Mouse (Mus musculus) ES-Bruce4 (cell line): ENCODE data around the gene Scfd2. TPM values are rescaled to one million over a fixed set of nuclear protein-coding genes. Genes with fewer than 3 reads are reported as not detected.

Experiments used
- H3K27ac ChIP-seq: 2 replicates; pipeline ENCODE4 v1.5.1; 2012; ENCODE audit warnings: low read length, inconsistent platforms; ENCODE audit not compliant: insufficient read depth
- H3K27me3 ChIP-seq: 2 replicates; pipeline ENCODE4 v1.6.1; 2012; ENCODE audit warnings: mild to moderate bottlenecking, low read length, inconsistent platforms; ENCODE audit not compliant: control insufficient read depth, poor library complexity, insufficient read depth, severe bottlenecking
- H3K36me3 ChIP-seq: 2 replicates; pipeline ENCODE4 v1.6.1; 2012; ENCODE audit warnings: inconsistent platforms, mild to moderate bottlenecking, low read length, moderate library complexity; ENCODE audit not compliant: control insufficient read depth, poor library complexity, insufficient read depth, severe bottlenecking
- H3K4me1 ChIP-seq: one replicate; pipeline ENCODE4 v1.8.1; 2011; ENCODE audit warnings: low read length; ENCODE audit not compliant: control insufficient read depth, insufficient read depth
- H3K4me3 ChIP-seq: 2 replicates; pipeline ENCODE4 v1.5.1; 2011; ENCODE audit warnings: low read depth, mild to moderate bottlenecking, low read length
- H3K9ac ChIP-seq: 2 replicates; pipeline ENCODE4 v1.6.1; 2012; ENCODE audit warnings: low read depth, mild to moderate bottlenecking, inconsistent platforms; ENCODE audit not compliant: poor library complexity, severe bottlenecking
- H3K9me3 ChIP-seq: replicated peaks from 2 replicates; pipeline ENCODE4 v1.6.1; 2012; ENCODE audit warnings: mild to moderate bottlenecking, low read length, inconsistent platforms; ENCODE audit not compliant: control insufficient read depth, poor library complexity, insufficient read depth, severe bottlenecking
- CTCF ChIP-seq: IDR thresholded peaks from one replicate; pipeline ENCODE4 v1.8.1; 2011; ENCODE audit warnings: low read depth, low read length
- EP300 ChIP-seq: IDR thresholded peaks from 2 replicates; pipeline ENCODE4 v1.6.1; 2011; ENCODE audit warnings: low read depth, low read length; ENCODE audit not compliant: insufficient read depth
- POLR2A ChIP-seq: IDR thresholded peaks from one replicate; pipeline ENCODE4 v1.8.1; 2011; ENCODE audit warnings: low read length; ENCODE audit not compliant: insufficient read depth
- polyA plus RNA-seq: library from polyadenylated mRNA; stranded (reverse); fragments of >200 nt; gene quantifications from 2 replicates; pipeline ENCODE4 v1.2.4, GENCODE M21; 2011; ENCODE audit warnings: low read depth; ENCODE audit not compliant: missing spikeins, insufficient read depth, insufficient read length

The Scfd2 gene
- polyA plus RNA-seq, 1 experiment, result 5.8 TPM

DNA sequence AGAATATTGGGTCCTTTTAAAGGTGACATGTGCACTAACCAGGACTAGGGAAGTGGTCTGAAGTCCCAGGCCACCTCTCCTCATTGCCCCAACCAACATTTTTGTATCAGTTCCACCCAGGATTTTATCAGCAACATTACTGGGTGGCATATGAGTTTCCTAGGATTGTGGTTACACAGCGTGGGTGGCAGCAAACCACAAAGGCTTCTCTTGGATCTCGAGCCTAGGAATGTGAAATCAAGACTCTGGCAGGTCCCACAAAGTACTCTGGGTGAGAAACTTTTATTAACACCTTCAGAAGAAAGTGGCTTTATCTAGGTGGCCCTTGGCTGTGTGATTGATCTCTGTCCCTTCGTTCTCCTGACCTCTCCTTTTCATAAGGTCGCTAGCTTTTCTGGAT, 371.2 kb downstream of the Scfd2 start:
- Histone ChIP-seq H3K4me1 (no peaks in the 10 kb centered on the region), H3K4me3 (no peak overlapping the region), H3K36me3 (no peaks in the 10 kb centered on the region), H3K27me3 (no peaks in the 10 kb centered on the region), H3K9me3 (peaks cover 2% of the 10 kb centered on the region; the same call in 1 of the 2 replicates), H3K9ac (no peak overlapping the region), H3K27ac (no peak overlapping the region)
- TF ChIP-seq EP300 (no peak), CTCF (no peak), POLR2A (no peak)

DNA sequence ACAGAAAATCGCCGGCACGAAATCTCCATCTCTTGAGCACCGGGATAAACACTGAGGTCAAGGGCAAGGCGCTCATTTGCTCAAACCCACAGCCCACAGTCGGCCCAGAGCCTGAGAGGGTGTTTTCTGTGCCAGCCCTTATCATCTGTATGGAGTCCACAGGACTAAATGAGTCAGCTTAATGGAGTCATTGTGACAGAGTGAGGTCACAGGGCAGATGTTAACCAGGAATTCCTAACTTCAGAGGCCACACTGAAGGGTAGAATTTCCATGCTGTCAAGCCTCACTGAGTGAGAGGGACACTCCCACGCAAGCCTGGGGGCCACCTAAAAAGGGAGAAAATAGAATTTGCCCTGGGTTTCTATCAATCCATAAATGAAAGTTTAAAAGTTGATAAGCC, 371.7 kb downstream of the Scfd2 start:
- H3K4me1 ChIP-seq, result no peaks in the 10 kb centered on the region
- no peak overlapping the region for H3K9ac ChIP-seq
- H3K27me3 ChIP-seq, result no peaks in the 10 kb centered on the region
- H3K27ac ChIP-seq, result no peak overlapping the region
- TF ChIP-seq POLR2A (no peak), EP300 (no peak), CTCF (no peak)
- H3K36me3 ChIP-seq, result no peaks in the 10 kb centered on the region
- H3K9me3 ChIP-seq, result peaks cover 2% of the 10 kb centered on the region; the same call in 1 of the 2 replicates
- no peak overlapping the region for H3K4me3 ChIP-seq

DNA sequence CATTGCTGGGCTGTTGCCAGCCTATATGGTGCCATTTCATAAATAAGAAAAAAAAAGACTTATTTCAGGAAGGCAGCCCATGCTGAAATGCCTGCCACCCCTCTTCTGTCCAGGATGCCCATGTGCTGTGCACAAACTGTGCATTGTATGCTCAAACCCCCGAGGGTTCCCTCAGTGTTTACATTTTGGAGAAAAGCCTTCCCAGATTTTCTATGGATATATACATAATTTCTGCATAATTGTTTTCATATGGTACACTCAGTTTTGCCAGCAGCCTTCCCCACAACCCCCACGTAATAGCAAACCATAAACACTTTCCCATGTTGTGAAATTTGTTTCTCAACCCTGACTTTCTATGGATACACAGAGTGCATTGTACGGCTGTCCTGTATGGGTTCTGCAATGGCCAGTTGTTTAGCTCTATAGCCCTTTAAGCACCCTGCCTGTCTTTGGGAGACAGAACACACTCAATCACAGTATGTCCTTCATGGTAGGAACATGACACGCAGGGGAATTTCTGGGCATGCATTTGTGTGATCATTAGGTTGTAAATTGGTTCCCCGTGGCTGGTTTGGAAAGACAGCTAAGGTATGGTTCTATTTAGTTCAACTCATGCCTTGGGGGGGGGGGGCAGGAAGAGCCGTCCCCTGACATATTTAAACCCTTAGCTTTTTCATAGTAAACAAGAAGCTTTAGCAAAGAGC, 372.5 kb downstream of the Scfd2 start:
- TF ChIP-seq CTCF (no peak), EP300 (no peak), POLR2A (no peak)
- Histone ChIP-seq H3K27me3 (no peaks in the 10 kb centered on the region), H3K27ac (no peak overlapping the region), H3K9me3 (peaks cover 2% of the 10 kb centered on the region; the same call in 1 of the 2 replicates), H3K4me1 (no peaks in the 10 kb centered on the region), H3K4me3 (no peak overlapping the region), H3K36me3 (no peaks in the 10 kb centered on the region), H3K9ac (no peak overlapping the region)

DNA sequence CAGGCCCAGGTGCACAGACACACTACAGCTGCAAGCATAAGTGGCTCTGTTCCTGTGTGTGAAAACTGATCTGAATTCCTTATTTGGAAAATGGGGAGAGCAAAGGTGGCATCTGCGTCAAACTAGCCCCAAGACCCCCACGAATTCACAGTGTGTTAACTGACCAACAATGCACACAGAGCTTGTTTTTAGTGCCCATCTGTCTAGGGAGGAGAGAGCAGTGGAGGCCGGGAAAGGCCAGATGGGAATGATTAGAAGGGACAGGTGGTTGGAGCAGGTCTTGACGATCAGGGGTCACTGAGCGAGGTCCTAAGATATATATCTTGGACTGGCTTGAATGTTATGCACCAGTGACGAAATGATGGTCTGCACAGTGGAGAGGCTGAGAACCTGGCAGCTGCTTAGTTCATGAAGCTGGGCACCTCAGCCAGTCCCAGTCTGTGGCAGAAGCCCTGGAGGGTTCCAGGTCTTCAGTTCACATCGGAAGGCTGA, 375.7 kb downstream of the Scfd2 start:
- Histone ChIP-seq H3K9me3 (peaks cover 2% of the 10 kb centered on the region; the same call in 1 of the 2 replicates), H3K27me3 (no peaks in the 10 kb centered on the region), H3K4me3 (no peak overlapping the region), H3K27ac (no peak overlapping the region), H3K36me3 (no peaks in the 10 kb centered on the region), H3K4me1 (no peaks in the 10 kb centered on the region), H3K9ac (no peak overlapping the region)
- no peak for TF ChIP-seq CTCF
- no peak for TF ChIP-seq EP300
- TF ChIP-seq POLR2A, result no peak

Other genes with a start within 250 kb of the Scfd2 start
- gene Fip1l1, start 3.7 kb upstream of the Scfd2 start, polyA plus RNA-seq, result 177 and 180 TPM in 2 replicates
- 7.4 and 10.5 TPM in 2 replicates for gene Lnx1, start 171.2 kb upstream of the Scfd2 start, polyA plus RNA-seq